Comparison of ENCODE assay signal across 8 mouse cellular contexts in the genomic region with DNA sequence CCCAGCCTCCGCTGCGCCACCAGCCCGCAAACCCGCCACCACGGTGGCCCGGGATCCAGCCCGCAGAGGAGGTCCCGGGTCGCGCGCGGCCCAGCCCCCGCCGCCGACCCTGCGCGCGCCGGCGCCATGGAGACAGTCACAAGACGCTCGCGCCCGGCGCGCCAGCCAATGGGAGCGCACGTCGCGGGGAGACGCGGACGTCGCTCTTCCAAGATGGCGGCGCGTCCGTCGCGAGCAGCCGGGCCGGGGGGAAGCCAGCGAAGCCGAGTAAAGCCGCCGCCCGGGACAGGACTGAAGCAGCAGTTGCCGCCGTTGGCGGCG. TPM values are rescaled to one million over a fixed set of nuclear protein-coding genes. Genes with fewer than 3 reads are reported as not detected.
DNase-seq lines count a peak whose midpoint lies in the region; ATAC-seq and TF ChIP-seq lines count a peak whose summit lies in the region.

A gene (plus strand): TSS at position 188 of the 321 bp plus-strand sequence.

- peak within 1 kb of the TSS; percentile 91 for H3K4me2 ChIP-seq in embryonic facial prominence, embryonic 14.5 days (ENCODE audit: low read depth, low read length)
- H3K4me2 ChIP-seq in kidney, embryonic 14.5 days (replicated peaks; ENCODE audit: low read depth, low read length): peak within 1 kb of the TSS; percentile 61
- peak within 1 kb of the TSS; percentile 71 for H3K4me2 ChIP-seq in limb, embryonic 15.5 days
- peak within 1 kb of the TSS; percentile 60 for H3K4me2 ChIP-seq in midbrain, postnatal 0 days (ENCODE audit: low read depth, low read length, poor library complexity, severe bottlenecking)

- H3K36me3 ChIP-seq in embryonic facial prominence, embryonic 14.5 days (ENCODE audit: control insufficient read depth, insufficient read depth, low read length): no peaks in the 10 kb centered on the region
- no peaks in the 10 kb centered on the region for H3K36me3 ChIP-seq in kidney, embryonic 14.5 days (ENCODE audit: control insufficient read depth, insufficient read depth, low read length)
- no peaks in the 10 kb centered on the region for H3K36me3 ChIP-seq in limb, embryonic 15.5 days
- no peaks in the 10 kb centered on the region for H3K36me3 ChIP-seq in midbrain, postnatal 0 days (ENCODE audit: insufficient read depth, low read length)

- peak within 1 kb of the TSS; percentile 99 for H3K27ac ChIP-seq in bone marrow, adult 2 months (ENCODE audit: control insufficient read depth, insufficient read depth, low read depth, low read length, poor library complexity)
- H3K27ac ChIP-seq in embryonic facial prominence, embryonic 14.5 days (replicated peaks; ENCODE audit: low read depth, low read length): peak within 1 kb of the TSS; percentile 95
- peak within 1 kb of the TSS; percentile 91 for H3K27ac ChIP-seq in kidney, embryonic 14.5 days (ENCODE audit: low read depth, low read length)
- H3K27ac ChIP-seq in limb, embryonic 15.5 days: peak within 1 kb of the TSS; percentile 95
- peak within 1 kb of the TSS; percentile 97 for H3K27ac ChIP-seq in midbrain, postnatal 0 days (ENCODE audit: low read depth, low read length)

- H3K4me1 ChIP-seq in bone marrow, adult 2 months (ENCODE audit: control insufficient read depth, insufficient read depth, low read length): peaks cover 1% of the 10 kb centered on the region; the same call in 1 of the 2 replicates
- peaks cover 6% of the 10 kb centered on the region for H3K4me1 ChIP-seq in embryonic facial prominence, embryonic 14.5 days (ENCODE audit: control insufficient read depth, insufficient read depth, low read length)
- 0 out of 2 replicates have a peak, but pooled peaks cover 4% of the 10 kb centered on the region for H3K4me1 ChIP-seq in kidney, embryonic 14.5 days (ENCODE audit: control insufficient read depth, insufficient read depth, low read length)
- peaks cover 6% of the 10 kb centered on the region for H3K4me1 ChIP-seq in limb, embryonic 15.5 days
- H3K4me1 ChIP-seq in midbrain, postnatal 0 days (ENCODE audit: insufficient read depth, low read length): 0 out of 2 replicates have a peak, but pooled peaks cover 2% of the 10 kb centered on the region

- TF ChIP-seq POLR2A in bone marrow, adult 2 months (IDR thresholded peaks at IDR 0.05; ENCODE audit: borderline replicate concordance, control insufficient read depth, low read depth, low read length): peak; percentile 80; the same call in 1 of the 2 replicates

- H3K9ac ChIP-seq in embryonic facial prominence, embryonic 14.5 days (ENCODE audit: low read depth, low read length): peak within 1 kb of the TSS; percentile 95
- peak within 1 kb of the TSS; percentile 94 for H3K9ac ChIP-seq in kidney, embryonic 14.5 days (ENCODE audit: low read depth, low read length)
- H3K9ac ChIP-seq in limb, embryonic 15.5 days: peak within 1 kb of the TSS; percentile 88
- peak within 1 kb of the TSS; percentile 88 for H3K9ac ChIP-seq in midbrain, postnatal 0 days (replicated peaks; ENCODE audit: low read length, poor library complexity, severe bottlenecking)

- WGBS in bone marrow, adult 2 months: 0% methylated on average over 50 of the region's 51 CpGs
- whole genome bisulfite sequencing in embryonic facial prominence, embryonic 14.5 days: 2% methylated on average over 21 of the region's 51 CpGs
- under 1% methylated on average over 31 of the region's 51 CpGs for WGBS in kidney, embryonic 14.5 days
- under 1% methylated on average over 51 of the region's 51 CpGs for WGBS in limb, embryonic 15.5 days
- WGBS in midbrain, postnatal 0 days: under 1% methylated on average over 33 of the region's 51 CpGs

- ATAC-seq in embryonic facial prominence, embryonic 14.5 days (ENCODE audit: low read depth): peak; percentile 98
- peak; percentile 99 for ATAC-seq in kidney, embryonic 14.5 days (ENCODE audit: low FRiP score, low TSS enrichment)
- peak; percentile 97 for ATAC-seq in limb, embryonic 15.5 days (ENCODE audit: insufficient number of reproducible peaks, low FRiP score, low TSS enrichment, low read depth)
- ATAC-seq in midbrain, postnatal 0 days (ENCODE audit: low FRiP score): peak; percentile 99

- H3K4me3 ChIP-seq in bone marrow, adult 2 months (replicated peaks; ENCODE audit: control insufficient read depth, low read depth, low read length): peak within 1 kb of the TSS; percentile 99
- H3K4me3 ChIP-seq in embryonic facial prominence, embryonic 14.5 days (ENCODE audit: low read depth, low read length): peak within 1 kb of the TSS; percentile 98
- peak within 1 kb of the TSS; percentile 96 for H3K4me3 ChIP-seq in kidney, embryonic 14.5 days (ENCODE audit: low read length)
- peak within 1 kb of the TSS; percentile 83 for H3K4me3 ChIP-seq in limb, embryonic 15.5 days
- H3K4me3 ChIP-seq in midbrain, postnatal 0 days (ENCODE audit: low read depth, low read length): peak within 1 kb of the TSS; percentile 96

- no peaks in the 10 kb centered on the region for H3K27me3 ChIP-seq in embryonic facial prominence, embryonic 14.5 days (replicated peaks; ENCODE audit: control insufficient read depth, insufficient read depth, low read length)
- H3K27me3 ChIP-seq in kidney, embryonic 14.5 days (ENCODE audit: control insufficient read depth, insufficient read depth, low read length): no peaks in the 10 kb centered on the region
- H3K27me3 ChIP-seq in limb, embryonic 15.5 days: no peaks in the 10 kb centered on the region
- no peaks in the 10 kb centered on the region for H3K27me3 ChIP-seq in midbrain, postnatal 0 days (ENCODE audit: insufficient read depth, low read length)

- H3K9me3 ChIP-seq in embryonic facial prominence, embryonic 14.5 days (ENCODE audit: control insufficient read depth, low read length): no peaks in the 10 kb centered on the region
- no peaks in the 10 kb centered on the region for H3K9me3 ChIP-seq in kidney, embryonic 14.5 days (ENCODE audit: control insufficient read depth, low read length)
- H3K9me3 ChIP-seq in limb, embryonic 15.5 days: no peaks in the 10 kb centered on the region
- no peaks in the 10 kb centered on the region for H3K9me3 ChIP-seq in midbrain, postnatal 0 days (ENCODE audit: low read length)

- DNase-seq in A20 (ENCODE audit: low read depth, low spot score): peak; percentile 94
- DNase-seq in embryonic facial prominence, embryonic 14.5 days (ENCODE audit: low spot score): peak; percentile 97
- peak; percentile 90 to 91 for DNase-seq in heart, adult 9 months (ENCODE audit: low spot score in 2 of 2)
- DNase-seq in midbrain, postnatal 0 days (ENCODE audit: low spot score): peak; percentile 97
- DNase-seq in spleen, postnatal 14 days (ENCODE audit: low spot score in 2 of 2): peak; percentile 76 to 84

- no peak for TF ChIP-seq CTCF in bone marrow, adult 2 months (IDR thresholded peaks at IDR 0.05; ENCODE audit: control insufficient read depth, insufficient read depth, low read length)
- TF ChIP-seq CTCF in midbrain, postnatal 0 days (IDR thresholded peaks at IDR 0.05): no peak

RNA-seq across cellular contexts. Expression of the gene that starts here (rescaled TPM):
- 5.9 and 9.1 TPM in 2 replicates for polyA plus RNA-seq in bone marrow, adult 2 months (2011; ENCODE audit: insufficient read depth, insufficient read length, low replicate concordance, missing spikeins)
- 29.0 and 32.1 TPM in 2 replicates for polyA plus RNA-seq in embryonic facial prominence, embryonic 14.5 days (2014; fragmentation: Nextera tagmentation; extraction: Ambion mirVana)
- 13.9 and 23.5 TPM in 2 replicates for polyA plus RNA-seq in kidney, embryonic 14.5 days (2014; fragmentation: Nextera tagmentation; extraction: Ambion mirVana)
- 27.4 and 28.0 TPM in 2 replicates for polyA plus RNA-seq in limb, embryonic 15.5 days (2015; fragmentation: Nextera tagmentation; extraction: Ambion mirVana)
- 22.0 and 27.3 TPM in 2 replicates for total RNA-seq in midbrain, postnatal 0 days (2014; rRNA removed)
- polyA plus RNA-seq in midbrain, postnatal 0 days (2015; fragmentation: Nextera tagmentation; extraction: Ambion mirVana): 21.4 and 22.3 TPM in 2 replicates

Comparison
In these comparisons a context has a peak if more than half of its experiments do, and no peak if none do; other contexts are left out.
1. Peak in every context shown above with its lines: DNase-seq, ATAC-seq, H3K4me3 ChIP-seq and H3K27ac ChIP-seq.